Mouse (Mus musculus): Measurements from ENCODE around the gene Wwc1.

GRCm38 (mm10) chr11:35854941-35855340 is 125.4 kb downstream of the Wwc1 start:
- TF ChIP-seq SMC3 (IDR thresholded peaks at IDR 0.05; ENCODE audit: low read depth, low read length), result no peak
- no peak for TF ChIP-seq NELFE (IDR thresholded peaks at IDR 0.05; ENCODE audit: low read depth, low read length)
- no peak for TF ChIP-seq MAX (IDR thresholded peaks at IDR 0.05; ENCODE audit: low read length)
- TF ChIP-seq USF2 (conservative IDR thresholded peaks at IDR 0.05; ENCODE audit: low read depth, low read length), result no peak
- TF ChIP-seq CTCF (conservative IDR thresholded peaks at IDR 0.05 in 1 of 2, IDR thresholded peaks at IDR 0.05 in 1 of 2; ENCODE audit: low read depth in 2 of 2, low read length in 2 of 2), result no peak
- no peak for TF ChIP-seq CHD2 (IDR thresholded peaks at IDR 0.05; ENCODE audit: low read length)
- TF ChIP-seq MEF2A (IDR thresholded peaks at IDR 0.05; ENCODE audit: borderline replicate concordance, low read depth, low read length), result no peak
- no peak for TF ChIP-seq ZKSCAN1 (IDR thresholded peaks at IDR 0.05; ENCODE audit: borderline replicate concordance, low read depth, low read length)
- no peak for TF ChIP-seq MXI1 (IDR thresholded peaks at IDR 0.05; ENCODE audit: low read depth, low read length)
- TF ChIP-seq EP300 (IDR thresholded peaks at IDR 0.05; ENCODE audit: low read length), result no peak
- no peak for TF ChIP-seq USF1 (IDR thresholded peaks at IDR 0.05; ENCODE audit: low read depth, low read length)
- TF ChIP-seq JUN (IDR thresholded peaks at IDR 0.05; ENCODE audit: insufficient read depth, low read depth, low read length), result no peak
- TF ChIP-seq ETS1 (conservative IDR thresholded peaks at IDR 0.05; ENCODE audit: low read depth, low read length), result no peak
